Mouse (Mus musculus) layer of hippocampus, adult 8-10 months (tissue): ENCODE measurements around the gene Mcoln2. TPM values are rescaled to one million over a fixed set of nuclear protein-coding genes. Genes with fewer than 3 reads are reported as not detected.

Source experiments
- DNase-seq, 2 experiments: peaks; one replicate each; pipeline ENCODE4 v3.0.0; 2022; ENCODE audit warnings: low spot score in 2 of 2
- total RNA-seq, 4 experiments: library from RNA; stranded (reverse); gene quantifications; 2 replicates each; pipeline ENCODE4 v1.2.4; 2022

Mcoln2 gene
- total RNA-seq = under 1 TPM in 2 of 4 experiments, not detected in 2; 0.34 to 0.36 TPM

DNA sequence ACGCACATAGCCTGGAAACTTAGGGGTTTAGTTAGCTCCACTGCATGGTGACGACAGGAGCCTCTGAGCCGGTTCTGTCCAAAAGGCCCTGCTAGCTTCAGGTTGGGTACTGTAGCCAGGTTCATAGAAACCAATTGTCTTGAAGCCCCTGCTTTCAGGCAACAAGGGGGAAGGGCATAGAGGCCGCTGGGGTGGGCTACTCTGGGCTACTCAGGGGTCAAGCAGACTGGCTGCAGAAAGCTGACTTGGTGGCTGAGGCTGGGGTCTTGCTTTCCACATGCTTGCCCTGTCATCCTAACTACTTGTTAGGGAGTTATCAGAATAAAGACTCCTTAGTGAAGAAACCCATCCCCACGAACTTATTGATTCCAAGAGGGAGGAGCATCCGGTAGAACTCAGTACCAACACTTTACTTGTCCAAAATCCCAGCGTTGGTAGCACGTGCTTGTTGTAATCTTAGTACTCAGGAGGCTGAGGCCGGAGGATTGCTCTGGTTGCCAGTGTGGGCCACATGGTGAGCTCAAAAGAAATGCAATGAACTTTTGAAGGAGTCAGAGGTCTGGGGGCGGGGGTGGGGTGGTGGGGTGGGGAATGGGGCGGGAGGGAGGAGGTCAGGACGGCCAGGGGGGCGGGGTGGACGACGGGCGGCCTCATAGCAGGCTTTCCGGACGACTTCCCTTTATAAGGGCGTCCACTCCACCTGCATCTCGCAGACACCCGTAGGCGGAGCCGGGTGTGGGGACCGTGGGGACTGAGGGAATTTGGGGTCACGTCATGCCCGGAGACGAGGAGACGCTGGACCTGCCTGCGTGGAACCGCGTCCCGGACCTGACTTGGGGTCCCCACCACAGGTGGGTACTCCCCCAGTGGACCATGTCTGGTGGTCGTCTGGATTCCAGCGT is at the start of gene Mcoln2:
Mcoln2 (plus strand) TSS at position 678 of the 902 bp plus-strand sequence.
- no peak for DNase-seq

DNA sequence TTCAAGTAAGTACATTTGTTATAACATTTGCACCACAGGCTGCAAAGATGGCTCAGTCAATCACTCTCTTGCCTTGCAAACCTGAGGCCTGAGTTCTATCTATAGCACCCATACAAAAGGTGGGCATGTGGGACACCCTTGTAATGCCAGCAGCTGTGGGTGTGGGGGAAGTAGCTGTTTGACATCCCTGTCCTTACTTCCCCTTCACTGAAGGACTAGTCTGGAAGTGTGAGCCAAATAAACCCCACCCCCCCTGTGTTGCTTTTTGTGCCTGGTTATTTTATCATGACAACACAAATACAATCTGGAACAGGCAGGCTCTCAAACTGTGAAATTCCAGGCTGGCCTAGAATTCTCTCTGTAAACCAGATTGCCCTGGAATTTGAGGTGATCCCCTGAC is 49.7 kb upstream of the Mcoln2 start:
- DNase-seq = no peak

- DNase-seq = no peak
These were observed 47.6 kb upstream of the Mcoln2 start for GRCm38 (mm10) chr3:146102049-146102448.

DNA sequence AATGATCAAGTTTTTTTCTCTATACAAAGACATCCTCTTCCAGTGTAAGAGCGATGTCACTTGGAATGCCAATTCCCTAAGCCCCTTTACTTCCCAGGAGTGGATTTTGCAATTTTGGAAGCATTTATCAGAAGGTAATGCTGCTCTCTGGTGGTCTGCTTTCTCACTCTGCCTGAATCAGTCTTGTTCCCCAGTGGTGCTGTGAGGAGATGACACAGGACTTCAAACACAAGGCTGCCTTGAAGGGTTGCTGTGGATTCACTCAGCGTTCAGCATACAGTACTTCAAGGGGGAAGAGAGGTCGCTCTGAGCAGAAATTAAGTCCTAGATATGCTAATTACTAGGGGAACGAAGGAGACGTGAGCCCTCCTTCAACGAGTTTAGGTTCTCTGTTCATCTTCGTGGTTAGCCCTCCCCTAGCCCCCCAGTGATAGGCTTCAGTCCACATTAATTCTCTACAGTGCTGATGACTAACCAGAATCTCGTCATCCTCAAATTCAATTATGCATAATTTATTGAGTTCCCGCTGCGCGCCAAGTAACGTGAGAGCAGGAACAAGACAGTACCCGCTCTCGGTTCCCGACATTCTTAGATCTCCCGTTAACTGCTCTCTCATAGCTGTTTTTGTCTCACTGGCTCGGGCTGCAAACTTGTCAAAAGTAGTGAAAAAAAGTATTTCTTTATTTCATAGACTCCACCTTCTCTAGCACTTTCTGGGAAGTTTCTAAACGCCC is 42.4 kb upstream of the Mcoln2 start:
- DNase-seq = no peak

GRCm38 (mm10) chr3:146107921-146108571 is 41.6 kb upstream of the Mcoln2 start, which contains the start of gene Wdr63:
Gene Wdr63, minus strand, starts transcription at chr3:146108130.
- peak; percentile 68 to 76 for DNase-seq

DNA sequence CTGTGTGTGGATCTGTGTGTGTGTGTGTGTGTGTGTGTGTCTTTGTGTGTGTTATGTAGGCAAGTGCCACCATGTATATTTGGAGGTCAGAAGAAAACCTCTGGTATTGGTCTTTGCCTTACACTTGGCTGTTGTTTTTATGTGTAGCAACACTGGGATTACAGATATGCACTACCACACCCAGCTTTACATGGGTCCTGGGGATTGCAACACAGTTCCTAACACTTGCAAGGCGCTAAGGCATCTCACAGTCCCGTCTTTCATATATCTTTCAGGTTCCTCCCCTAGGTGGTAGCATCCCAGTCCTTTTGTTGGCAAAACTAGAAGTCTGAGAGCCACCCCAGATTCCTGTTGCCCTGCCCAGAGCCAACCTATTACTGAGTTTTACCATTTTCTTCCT is 40.7 kb upstream of the Mcoln2 start:
- no peak for DNase-seq

- DNase-seq = no peak
These were observed 39.3 kb upstream of the Mcoln2 start for GRCm38 (mm10) chr3:146110358-146110757.

GRCm38 (mm10) chr3:146110916-146111315 is 38.7 kb upstream of the Mcoln2 start:
- no peak for DNase-seq

GRCm38 (mm10) chr3:146117258-146117996 is 32.2 kb upstream of the Mcoln2 start, which contains the start of gene Mcoln3:
Gene Mcoln3, plus strand, starts transcription at chr3:146117450.
- DNase-seq = no peak

GRCm38 (mm10) chr3:146117997-146118457 is 31.6 kb upstream of the Mcoln2 start:
- no peak for DNase-seq

GRCm38 (mm10) chr3:146121310-146122124 is 28.1 kb upstream of the Mcoln2 start:
- no peak for DNase-seq

GRCm38 (mm10) chr3:146122125-146122420 is 27.6 kb upstream of the Mcoln2 start:
- no peak for DNase-seq

- no peak for DNase-seq
These were observed 26.7 kb upstream of the Mcoln2 start for GRCm38 (mm10) chr3:146122807-146123463.

DNA sequence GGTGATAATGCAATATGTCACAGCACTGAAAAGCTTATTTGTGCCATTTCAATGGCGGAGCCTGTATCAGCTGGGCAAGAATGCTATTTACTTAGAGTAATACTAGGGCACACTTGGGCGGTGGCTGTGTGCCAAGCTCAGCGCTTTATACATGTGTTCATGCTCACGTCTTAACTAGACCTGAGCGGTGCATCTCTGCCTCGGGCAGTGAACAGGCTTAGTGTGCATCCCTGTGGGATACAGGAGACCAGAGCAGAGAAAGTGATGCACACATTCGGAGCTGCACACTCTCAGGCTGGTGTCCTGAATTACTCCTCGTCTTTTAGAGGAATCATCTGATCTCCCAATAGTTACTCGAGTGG is 26.2 kb upstream of the Mcoln2 start:
- DNase-seq = no peak

DNA sequence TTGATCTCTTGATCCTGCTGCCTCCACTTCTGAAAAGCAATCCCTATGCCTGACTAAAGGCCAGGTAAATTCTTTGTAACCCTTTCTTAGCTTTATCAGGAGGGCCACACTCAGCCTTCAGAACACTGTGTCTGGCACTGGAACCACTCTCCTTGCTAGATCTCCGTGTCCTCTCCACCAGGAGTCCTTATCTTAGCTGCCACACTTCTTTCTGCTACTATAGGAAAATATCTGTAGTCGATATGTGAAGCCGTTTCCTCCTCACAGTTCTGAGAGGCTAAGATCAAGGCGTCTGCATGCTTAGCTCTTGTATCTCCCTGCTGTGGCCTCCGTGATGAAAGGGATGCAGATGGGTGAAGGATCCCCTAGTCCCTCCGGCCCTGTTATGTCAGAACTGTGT is 22.4 kb upstream of the Mcoln2 start:
- no peak for DNase-seq

- no peak for DNase-seq
These were observed 14.8 kb upstream of the Mcoln2 start for GRCm38 (mm10) chr3:146134834-146135233.

DNA sequence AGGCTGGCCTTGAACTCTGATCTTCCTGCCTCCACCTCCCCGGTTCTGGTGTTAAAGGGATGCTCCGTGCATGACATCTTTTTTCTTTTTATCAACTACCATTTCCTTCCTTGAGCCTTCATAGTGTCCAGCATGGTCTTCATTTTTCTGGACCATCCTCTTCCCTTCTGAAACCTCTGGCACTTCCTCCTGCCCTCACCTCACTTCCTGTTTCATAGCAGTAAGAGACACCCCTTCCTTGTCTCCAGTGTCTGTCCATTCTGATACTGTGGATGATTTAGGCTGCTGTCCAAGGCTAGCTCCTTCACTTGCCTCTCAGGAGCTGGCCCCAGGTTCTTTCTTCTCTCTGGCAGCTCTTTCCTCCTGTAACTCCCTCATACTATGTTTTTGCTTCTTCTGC is 14.2 kb upstream of the Mcoln2 start:
- no peak for DNase-seq

DNA sequence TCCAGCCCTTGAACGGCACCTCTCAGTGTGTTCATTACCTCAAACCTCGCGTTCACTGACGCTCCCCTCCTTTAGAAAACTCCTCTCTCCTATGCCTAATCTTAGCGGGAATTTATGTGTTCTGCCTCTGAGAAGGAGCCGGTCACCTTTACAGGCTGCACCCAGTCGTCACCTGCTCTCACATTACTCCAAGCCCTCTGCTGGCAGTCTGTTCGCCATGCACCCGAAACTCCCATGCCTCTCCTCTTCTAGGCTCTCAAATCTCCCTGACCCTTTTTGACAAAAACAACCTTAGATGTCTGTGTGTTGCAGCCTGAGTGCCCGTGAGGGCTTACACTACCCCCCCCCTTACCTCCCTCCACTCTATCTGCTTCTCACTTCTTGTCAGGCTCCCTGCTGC is 13.2 kb upstream of the Mcoln2 start:
- DNase-seq = no peak

GRCm38 (mm10) chr3:146140276-146140675 is 9.4 kb upstream of the Mcoln2 start:
- DNase-seq = no peak

DNA sequence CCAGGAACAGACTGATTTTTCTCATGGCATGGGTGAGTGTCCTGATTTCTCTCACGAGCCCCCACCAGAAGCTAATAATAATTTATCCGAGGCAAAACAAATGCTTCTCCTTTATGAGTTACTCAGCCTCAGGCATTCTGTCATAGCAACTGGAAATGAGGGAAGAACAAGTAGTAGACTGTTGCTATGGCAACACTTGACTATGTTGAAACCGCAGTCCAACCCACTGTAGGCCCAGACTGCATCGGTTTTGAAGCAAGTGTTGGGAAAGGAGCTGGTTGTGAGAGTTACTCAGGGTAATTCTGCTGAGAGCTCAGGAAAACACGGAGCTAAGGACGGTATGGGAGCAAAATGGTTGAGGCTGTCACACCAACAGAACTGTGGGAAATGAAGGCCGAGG is 7.1 kb upstream of the Mcoln2 start:
- DNase-seq = no peak
